Mouse (Mus musculus) lung, embryonic 14.5 days (tissue): ENCODE results near the gene Itgb6. TPM values are rescaled to one million over a fixed set of nuclear protein-coding genes. Genes with fewer than 3 reads are reported as not detected.

Experiments
- ATAC-seq: fragments of 200-750 bp; cut with Nextera tagmentation; 2 replicates; pipeline ENCODE4 v1.8.0; 2017; ENCODE audit warnings: mild to moderate bottlenecking, moderate TSS enrichment, moderate library complexity; ENCODE audit not compliant: insufficient read depth
- DNase-seq: peaks from one replicate; pipeline ENCODE4 v3.0.0-alpha.2; 2015
- H3K27ac ChIP-seq: fragments of 300-500 bp; sonication (generic); 2 replicates; pipeline ENCODE4 v1.5.1; 2014; ENCODE audit warnings: low read depth, mild to moderate bottlenecking, moderate library complexity
- H3K27me3 ChIP-seq: fragments of 300-500 bp; sonication (generic); 2 replicates; pipeline ENCODE4 v1.6.1; 2014; ENCODE audit warnings: low read length, control low read depth; ENCODE audit not compliant: insufficient read depth
- H3K36me3 ChIP-seq: fragments of 300-500 bp; sonication (generic); 2 replicates; pipeline ENCODE4 v1.6.1; 2014; ENCODE audit warnings: control low read depth; ENCODE audit not compliant: insufficient read depth
- H3K4me1 ChIP-seq: fragments of 300-500 bp; sonication (generic); 2 replicates; pipeline ENCODE4 v1.6.1; 2014; ENCODE audit warnings: antibody characterized with exemption, control low read depth; ENCODE audit not compliant: insufficient read depth
- H3K4me2 ChIP-seq: fragments of 300-500 bp; sonication (generic); 2 replicates; pipeline ENCODE4 v1.6.1; 2014; ENCODE audit warnings: mild to moderate bottlenecking
- H3K4me3 ChIP-seq: fragments of 300-500 bp; sonication (generic); 2 replicates; pipeline ENCODE4 v1.5.1; 2014; ENCODE audit warnings: low read depth, low read length
- H3K9ac ChIP-seq: fragments of 300-500 bp; sonication (generic); 2 replicates; pipeline ENCODE4 v1.6.1; 2014
- H3K9me3 ChIP-seq: fragments of 300-500 bp; sonication (generic); 2 replicates; pipeline ENCODE4 v1.6.1; 2016; ENCODE audit warnings: low read depth, low read length, control low read depth
- CTCF ChIP-seq: IDR thresholded peaks from 2 replicates; pipeline ENCODE4 v1.5.1; 2016; ENCODE audit warnings: antibody characterized with exemption, low read depth
- WGBS: fragments of 180-500 bp; shearing (Covaris S2); extraction: QIAGEN DNeasy Blood & Tissue Kit; methylation state at CpG from one replicate; pipeline ENCODE4 v1.1.7; 2014; 5-methylcytosine and 5-hydroxymethylcytosine counted together
- polyA plus RNA-seq: library from polyadenylated mRNA; unstranded; fragments of >200 nt; fragmentation: Nextera tagmentation; extraction: Ambion mirVana; gene quantifications from 2 replicates; pipeline ENCODE4 v1.2.1, GENCODE M21; 2014

The Itgb6 gene
- polyA plus RNA-seq, 1 experiment from 2014 or later, result 5.5 TPM

GRCm38 (mm10) chr2:60706866-60707265, 15.6 kb downstream of the Itgb6 start:
- DNase-seq (no peak), ATAC-seq (no peak)
- H3K4me1 ChIP-seq, result 0 out of 2 replicates have a peak, but pooled peaks cover 4% of the 10 kb centered on the region
- H3K36me3 ChIP-seq, result no peaks in the 10 kb centered on the region
- no peaks in the 10 kb centered on the region for H3K9me3 ChIP-seq
- no peak overlapping the region for H3K4me2 ChIP-seq
- no peak overlapping the region for H3K27ac ChIP-seq
- no peak for TF ChIP-seq CTCF
- WGBS, result 71% methylated on average over 3 of the region's 3 CpGs
- H3K27me3 ChIP-seq, result no peaks in the 10 kb centered on the region
- no peak overlapping the region for H3K9ac ChIP-seq
- H3K4me3 ChIP-seq, result no peak overlapping the region

DNA sequence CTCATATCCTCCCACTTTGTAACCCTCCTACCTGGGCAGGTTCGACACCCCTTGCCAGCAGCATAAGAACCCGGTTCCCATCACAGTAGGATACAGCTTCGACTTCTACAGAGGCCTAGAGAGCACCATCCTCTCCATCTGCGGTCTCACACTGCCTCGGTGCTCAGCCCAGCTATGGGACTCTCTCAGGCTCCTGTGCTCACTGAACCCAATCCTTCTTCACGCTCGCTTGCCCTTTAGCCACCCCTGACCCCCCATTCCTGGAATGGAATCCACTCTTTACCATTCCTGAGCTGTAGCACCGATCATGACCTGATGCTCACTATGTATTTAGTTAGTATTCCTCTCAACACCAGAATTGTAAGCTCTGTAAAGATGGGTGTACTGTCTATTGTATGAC, 17.0 kb downstream of the Itgb6 start:
- Histone ChIP-seq H3K27me3 (no peaks in the 10 kb centered on the region), H3K36me3 (no peaks in the 10 kb centered on the region), H3K4me3 (no peak overlapping the region), H3K4me1 (0 out of 2 replicates have a peak, but pooled peaks cover 4% of the 10 kb centered on the region), H3K27ac (no peak overlapping the region), H3K9me3 (no peaks in the 10 kb centered on the region), H3K9ac (no peak overlapping the region), H3K4me2 (no peak overlapping the region)
- no peak for TF ChIP-seq CTCF
- WGBS, result 87% methylated on average over 8 of the region's 8 CpGs
- no peak for DNase-seq
- ATAC-seq, result no peak

- Histone ChIP-seq H3K4me3 (no peak overlapping the region), H3K36me3 (no peaks in the 10 kb centered on the region), H3K4me2 (no peak overlapping the region), H3K27ac (peak overlapping the region; percentile 84), H3K9ac (no peak overlapping the region), H3K9me3 (no peaks in the 10 kb centered on the region), H3K4me1 (peaks cover 9% of the 10 kb centered on the region), H3K27me3 (no peaks in the 10 kb centered on the region)
- 36% methylated on average over 4 of the region's 4 CpGs for WGBS
- TF ChIP-seq CTCF, result no peak
- DNase-seq (peak; percentile 73), ATAC-seq (peak; percentile 89)
Observed at GRCm38 (mm10) chr2:60703315-60703714, 19.1 kb downstream of the Itgb6 start.

DNA sequence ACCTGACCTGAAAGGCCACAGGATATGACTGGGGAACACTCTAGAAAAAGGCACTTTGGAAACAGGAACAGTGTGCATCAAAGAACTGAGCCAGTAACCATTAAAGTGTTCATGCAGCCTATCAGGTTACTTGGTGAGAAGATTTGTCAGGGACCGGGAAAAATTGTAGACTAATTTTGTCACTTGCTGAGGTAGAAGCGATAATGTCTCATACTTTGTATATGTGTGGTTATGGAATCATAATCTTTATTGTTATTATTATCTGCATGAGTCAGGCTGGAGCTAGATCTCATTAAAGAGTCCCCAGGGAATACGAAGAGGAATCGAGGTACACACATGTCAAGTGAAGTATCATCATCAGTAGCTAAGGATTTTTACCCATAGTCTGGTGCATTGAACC, 21.5 kb downstream of the Itgb6 start:
- Histone ChIP-seq H3K4me3 (no peak overlapping the region), H3K9ac (no peak overlapping the region), H3K9me3 (no peaks in the 10 kb centered on the region), H3K4me2 (no peak overlapping the region), H3K4me1 (peaks cover 13% of the 10 kb centered on the region), H3K36me3 (no peaks in the 10 kb centered on the region), H3K27me3 (no peaks in the 10 kb centered on the region), H3K27ac (no peak overlapping the region)
- no peak for ATAC-seq
- no peak for TF ChIP-seq CTCF
- WGBS, result 80% methylated on average over 4 of the region's 4 CpGs
- DNase-seq, result no peak

- Histone ChIP-seq H3K9ac (no peak overlapping the region), H3K4me1 (peaks cover 13% of the 10 kb centered on the region), H3K4me3 (no peak overlapping the region), H3K4me2 (no peak overlapping the region), H3K27ac (no peak overlapping the region), H3K9me3 (no peaks in the 10 kb centered on the region), H3K27me3 (no peaks in the 10 kb centered on the region), H3K36me3 (no peaks in the 10 kb centered on the region)
- WGBS, result 73% methylated on average over 3 of the region's 3 CpGs
- ATAC-seq (no peak), DNase-seq (no peak)
- no peak for TF ChIP-seq CTCF
Observed at GRCm38 (mm10) chr2:60700013-60700412, 22.4 kb downstream of the Itgb6 start.

DNA sequence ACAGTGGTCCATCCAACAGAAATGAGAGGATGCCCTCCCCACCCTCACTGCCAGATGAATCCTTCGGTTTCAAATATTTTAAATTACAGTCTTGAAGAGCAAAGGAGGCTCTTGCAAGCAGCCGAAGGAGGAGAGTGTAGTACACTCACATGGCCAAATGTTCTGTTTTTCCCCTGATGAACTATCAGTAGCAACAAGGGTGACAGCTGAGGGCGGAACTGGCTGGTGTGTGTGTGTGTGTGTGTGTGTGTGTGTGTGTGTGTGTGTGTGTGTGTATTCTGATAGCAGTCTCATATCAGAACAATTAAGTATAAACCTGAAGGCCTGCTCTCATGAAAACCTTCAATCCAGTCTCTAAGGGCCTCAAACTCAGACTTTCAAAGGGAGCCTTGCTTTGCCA, 22.9 kb downstream of the Itgb6 start:
- Histone ChIP-seq H3K4me3 (no peak overlapping the region), H3K4me2 (no peak overlapping the region), H3K4me1 (peaks cover 13% of the 10 kb centered on the region), H3K27me3 (no peaks in the 10 kb centered on the region), H3K9ac (no peak overlapping the region), H3K36me3 (no peaks in the 10 kb centered on the region), H3K9me3 (no peaks in the 10 kb centered on the region), H3K27ac (no peak overlapping the region)
- ATAC-seq (no peak), DNase-seq (no peak)
- TF ChIP-seq CTCF, result no peak
- WGBS, result 76% methylated on average over 3 of the region's 3 CpGs

GRCm38 (mm10) chr2:60698155-60698554, 24.3 kb downstream of the Itgb6 start:
- H3K9ac ChIP-seq, result no peak overlapping the region
- ATAC-seq (peak; percentile 74), DNase-seq (peak; percentile 65)
- H3K36me3 ChIP-seq, result no peaks in the 10 kb centered on the region
- no peak overlapping the region for H3K4me3 ChIP-seq
- H3K27ac ChIP-seq, result peak overlapping the region; percentile 65
- no peaks in the 10 kb centered on the region for H3K27me3 ChIP-seq
- H3K9me3 ChIP-seq, result no peaks in the 10 kb centered on the region
- no peak overlapping the region for H3K4me2 ChIP-seq
- H3K4me1 ChIP-seq, result peaks cover 13% of the 10 kb centered on the region
- 17% methylated on average over 1 of the region's 1 CpGs for WGBS
- no peak for TF ChIP-seq CTCF

- no peak for DNase-seq
- no peak for TF ChIP-seq CTCF
- Histone ChIP-seq H3K27me3 (no peaks in the 10 kb centered on the region), H3K9me3 (no peaks in the 10 kb centered on the region), H3K9ac (no peak overlapping the region), H3K4me3 (no peak overlapping the region), H3K36me3 (no peaks in the 10 kb centered on the region), H3K4me2 (no peak overlapping the region), H3K4me1 (peaks cover 10% of the 10 kb centered on the region), H3K27ac (peak overlapping the region; percentile 65; the same call in 1 of the 2 replicates)
- WGBS, result 69% methylated on average over 7 of the region's 7 CpGs
- no peak for ATAC-seq
Observed at GRCm38 (mm10) chr2:60697530-60697929, 24.9 kb downstream of the Itgb6 start.
